Comparison of ENCODE assay signal across 9 mouse cellular contexts in the genomic region with DNA sequence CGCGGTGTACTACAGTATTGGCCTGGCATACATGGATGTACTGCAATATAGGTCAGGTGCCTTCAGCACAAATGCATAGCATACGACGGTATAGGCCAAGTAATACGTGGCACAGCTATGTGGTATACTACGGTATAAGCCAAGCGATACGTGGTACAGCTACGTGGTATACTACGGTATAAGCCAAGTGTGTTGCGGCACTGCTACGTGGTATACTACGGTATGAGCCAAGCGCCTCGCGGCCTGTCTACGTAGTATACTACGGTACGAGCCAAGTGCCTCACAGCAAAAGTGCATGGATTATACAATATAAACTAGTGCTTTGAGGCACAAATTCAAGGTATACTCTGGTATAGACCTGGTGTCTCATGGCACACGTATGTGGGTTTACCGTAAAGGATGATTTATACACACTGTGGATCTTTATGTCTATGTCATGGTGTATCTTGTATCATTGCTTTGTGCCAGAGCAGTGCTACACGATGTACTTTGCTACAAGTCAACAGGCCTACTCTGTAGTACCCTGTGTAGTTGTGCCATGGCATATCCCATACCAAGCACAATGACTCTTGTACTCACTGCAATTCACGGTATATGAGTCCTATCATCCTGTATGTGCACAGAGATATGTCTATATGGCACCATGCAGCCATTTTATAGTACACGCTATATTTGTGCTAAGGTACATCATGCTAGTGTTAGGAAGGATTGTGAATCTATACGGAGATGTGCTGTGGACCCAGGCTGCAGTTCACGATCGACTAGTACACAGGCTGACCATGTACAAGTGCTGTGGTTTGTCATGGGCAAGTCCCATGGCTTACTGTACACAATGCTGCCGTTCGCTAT.
DNase-seq lines count a peak whose midpoint lies in the region; ATAC-seq lines count a peak whose summit lies in the region.
"Had no signal": no experiment of that assay in that cellular context is flagged by ENCODE, and none has a peak within 500 bp of the region (broad histone marks: within the 10 kb centered on the region; RNA-seq: fewer than 3 reads in every experiment).

No protein-coding gene starts in this region.

- H3K9ac ChIP-seq in kidney, embryonic 14.5 days (ENCODE audit: low read depth, low read length) = 0 out of 2 replicates have a peak overlapping the region, but pooled peaks have one; percentile 31
- peak overlapping the region; percentile 13; the same call in 1 of the 2 replicates for H3K9ac ChIP-seq in limb, embryonic 13.5 days
- no peak overlapping the region; the same call in 1 of the 2 replicates for H3K9ac ChIP-seq in neural tube, embryonic 15.5 days (replicated peaks)

- H3K4me1 ChIP-seq in kidney, embryonic 14.5 days (ENCODE audit: control insufficient read depth, insufficient read depth, low read length) = peaks cover 9% of the 10 kb centered on the region; the same call in 1 of the 2 replicates
- peaks cover 80% of the 10 kb centered on the region for H3K4me1 ChIP-seq in forebrain, embryonic 10.5 days
- H3K4me1 ChIP-seq in limb, embryonic 13.5 days = peaks cover 31% of the 10 kb centered on the region
- H3K4me1 ChIP-seq in neural tube, embryonic 15.5 days = 0 out of 2 replicates have a peak, but pooled peaks cover 5% of the 10 kb centered on the region

- H3K27me3 ChIP-seq in kidney, embryonic 14.5 days (ENCODE audit: control insufficient read depth, insufficient read depth, low read length) = no peaks in the 10 kb centered on the region
- H3K27me3 ChIP-seq in forebrain, embryonic 10.5 days (ENCODE audit: poor library complexity, severe bottlenecking) = peaks cover 16% of the 10 kb centered on the region
- H3K27me3 ChIP-seq in limb, embryonic 13.5 days = no peaks in the 10 kb centered on the region
- peaks cover 3% of the 10 kb centered on the region; the same call in 1 of the 2 replicates for H3K27me3 ChIP-seq in neural tube, embryonic 15.5 days (replicated peaks)

- peak; percentile 68 for ATAC-seq in kidney, embryonic 14.5 days (ENCODE audit: low FRiP score, low TSS enrichment)
- ATAC-seq in limb, embryonic 13.5 days (ENCODE audit: low FRiP score, low read depth) = peak; percentile 50; the same call in 1 of the 2 replicates
- ATAC-seq in neural tube, embryonic 15.5 days (ENCODE audit: low FRiP score) = no peak

- intact Hi-C loops in left cerebral cortex, postnatal 14 days (cut with DNase I) = no loop called here

- WGBS in kidney, embryonic 14.5 days = 59% methylated on average over 29 of the region's 29 CpGs
- 50% methylated on average over 29 of the region's 29 CpGs for WGBS in forebrain, embryonic 10.5 days
- WGBS in limb, embryonic 13.5 days = 59% methylated on average over 29 of the region's 29 CpGs
- 62% methylated on average over 29 of the region's 29 CpGs for WGBS in neural tube, embryonic 15.5 days

- H3K9me3 ChIP-seq in kidney, embryonic 14.5 days (ENCODE audit: control insufficient read depth, low read length) = peaks cover 38% of the 10 kb centered on the region
- H3K9me3 ChIP-seq in forebrain, embryonic 10.5 days = peaks cover 55% of the 10 kb centered on the region
- peaks cover 58% of the 10 kb centered on the region for H3K9me3 ChIP-seq in limb, embryonic 13.5 days
- H3K9me3 ChIP-seq in neural tube, embryonic 15.5 days (replicated peaks) = 0 out of 2 replicates have a peak, but pooled peaks cover 25% of the 10 kb centered on the region

- DNase-seq in kidney, adult 11 months = no peak
- DNase-seq in forebrain, embryonic 10.5 days (ENCODE audit: extremely low spot score, low spot score) = no peak
- no peak for DNase-seq in left cerebral cortex, postnatal 14 days (ENCODE audit: low spot score in 2 of 2)
- DNase-seq in right cerebral cortex, adult 2 months (ENCODE audit: low spot score in 2 of 2) = no peak
- DNase-seq in layer of hippocampus, postnatal 10 days (ENCODE audit: low spot score in 2 of 2) = no peak
- DNase-seq: layer of hippocampus, adult 9-11 months had no signal

- peak overlapping the region; percentile 52 for H3K4me2 ChIP-seq in kidney, embryonic 14.5 days (replicated peaks; ENCODE audit: low read depth, low read length)
- H3K4me2 ChIP-seq in limb, embryonic 13.5 days (replicated peaks) = peak overlapping the region; percentile 60
- peak overlapping the region; percentile 54 for H3K4me2 ChIP-seq in neural tube, embryonic 15.5 days

- peak overlapping the region; percentile 31 for H3K4me3 ChIP-seq in kidney, embryonic 14.5 days (ENCODE audit: low read length)
- H3K4me3 ChIP-seq in forebrain, embryonic 10.5 days = peak overlapping the region; percentile 44
- H3K4me3 ChIP-seq in limb, embryonic 13.5 days = peak overlapping the region; percentile 34
- peak overlapping the region; percentile 29 for H3K4me3 ChIP-seq in neural tube, embryonic 15.5 days (replicated peaks)

- no peaks in the 10 kb centered on the region for H3K36me3 ChIP-seq in kidney, embryonic 14.5 days (ENCODE audit: control insufficient read depth, insufficient read depth, low read length)
- H3K36me3 ChIP-seq in forebrain, embryonic 10.5 days (replicated peaks) = peaks cover 10% of the 10 kb centered on the region
- no peaks in the 10 kb centered on the region for H3K36me3 ChIP-seq in limb, embryonic 13.5 days
- no peaks in the 10 kb centered on the region for H3K36me3 ChIP-seq in neural tube, embryonic 15.5 days

- no peak overlapping the region for H3K27ac ChIP-seq in kidney, embryonic 14.5 days (ENCODE audit: low read depth, low read length)
- H3K27ac ChIP-seq in forebrain, embryonic 10.5 days = peak overlapping the region; percentile 79
- H3K27ac ChIP-seq in limb, embryonic 13.5 days = no peak overlapping the region
- H3K27ac ChIP-seq in neural tube, embryonic 15.5 days (replicated peaks) = no peak overlapping the region
